Mouse (Mus musculus) G1E (cell line): ENCODE data around the gene Gipr. TPM values are rescaled to one million over a fixed set of nuclear protein-coding genes. Genes with fewer than 3 reads are reported as not detected.

Experiments used
- ATAC-seq: 2 replicates; pipeline ENCODE4 v1.8.0; 2016; ENCODE audit warnings: mild to moderate bottlenecking; ENCODE audit not compliant: insufficient number of reproducible peaks, poor library complexity, low FRiP score, severe bottlenecking; ENCODE audit errors: extremely low read depth
- DNase-seq: peaks from one replicate; pipeline ENCODE4 v3.0.0; 2012; ENCODE audit warnings: low spot score
- H3K27me3 ChIP-seq: 2 replicates; pipeline ENCODE4 v1.6.1; 2012; ENCODE audit warnings: mild to moderate bottlenecking, low read length, inconsistent platforms; ENCODE audit not compliant: insufficient read depth
- H3K36me3 ChIP-seq: replicated peaks from 2 replicates; pipeline ENCODE3; 2012; ENCODE audit warnings: mild to moderate bottlenecking, inconsistent platforms
- H3K4me1 ChIP-seq: 2 replicates; pipeline ENCODE4 v1.6.1; 2012; ENCODE audit warnings: low read depth, low read length, inconsistent platforms, mixed read lengths; ENCODE audit not compliant: insufficient read depth
- H3K4me3 ChIP-seq: 2 replicates; pipeline ENCODE4 v1.5.1; 2012; ENCODE audit warnings: low read depth, mild to moderate bottlenecking, inconsistent platforms, low read length, moderate library complexity, mixed read lengths
- H3K9me3 ChIP-seq: replicated peaks from 2 replicates; pipeline ENCODE4 v1.6.1; 2012; ENCODE audit warnings: inconsistent platforms
- CTCF ChIP-seq: IDR thresholded peaks from 2 replicates; pipeline ENCODE4 v1.5.1; 2012; ENCODE audit warnings: low read depth, low read length, inconsistent platforms, mixed read lengths
- GATA1 ChIP-seq: IDR thresholded peaks from 2 replicates; pipeline ENCODE4 v1.6.1; 2012; ENCODE audit warnings: borderline replicate concordance, low read length, inconsistent platforms, mixed read lengths
- GATA2 ChIP-seq: IDR thresholded peaks from 2 replicates; pipeline ENCODE4 v1.6.1; 2012; ENCODE audit warnings: low read depth, low read length, inconsistent platforms, borderline replicate concordance
- POLR2AphosphoS5 ChIP-seq: IDR thresholded peaks from 2 replicates; pipeline ENCODE4 v1.6.1; 2012; ENCODE audit warnings: low read depth, low read length, inconsistent platforms; ENCODE audit not compliant: insufficient replicate concordance
- TAL1 ChIP-seq: conservative IDR thresholded peaks from 2 replicates; pipeline ENCODE4 v1.6.1; 2012; ENCODE audit warnings: low read depth, low read length, inconsistent platforms, mixed read lengths
- polyA plus RNA-seq: library from polyadenylated mRNA; stranded (reverse); fragments of >175 nt; gene quantifications from 2 replicates; pipeline ENCODE4 v1.2.3, GENCODE M21; 2012
- total RNA-seq, 2 experiments: library from RNA; stranded (forward) in 1 of 2; stranded (reverse) in 1 of 2; fragments of 200-1000 nt in 1 of 2; fragments of >200 nt in 1 of 2; fragmentation: Nextera tagmentation in 1 of 2; gene quantifications; 2 replicates each; pipeline ENCODE4 v1.2.3; 2014 to 2017

Gene Gipr
- total and polyA plus RNA-seq, 3 experiments = 6.5 to 10.7 (median 7.1) TPM

GRCm38 (mm10) chr7:19164189-19164588 is 1.7 kb downstream of the Gipr start:
- Histone ChIP-seq H3K9me3 (no peaks in the 10 kb centered on the region), H3K27me3 (peaks cover 39% of the 10 kb centered on the region), H3K4me1 (peaks cover 55% of the 10 kb centered on the region), H3K4me3 (no peak overlapping the region; the same call in 1 of the 2 replicates), H3K36me3 (peaks cover 29% of the 10 kb centered on the region)
- ATAC-seq (0 out of 2 replicates have a peak, but pooled peaks have one; percentile 40), DNase-seq (no peak)
- TF ChIP-seq GATA2 (no peak), CTCF (no peak)

DNA sequence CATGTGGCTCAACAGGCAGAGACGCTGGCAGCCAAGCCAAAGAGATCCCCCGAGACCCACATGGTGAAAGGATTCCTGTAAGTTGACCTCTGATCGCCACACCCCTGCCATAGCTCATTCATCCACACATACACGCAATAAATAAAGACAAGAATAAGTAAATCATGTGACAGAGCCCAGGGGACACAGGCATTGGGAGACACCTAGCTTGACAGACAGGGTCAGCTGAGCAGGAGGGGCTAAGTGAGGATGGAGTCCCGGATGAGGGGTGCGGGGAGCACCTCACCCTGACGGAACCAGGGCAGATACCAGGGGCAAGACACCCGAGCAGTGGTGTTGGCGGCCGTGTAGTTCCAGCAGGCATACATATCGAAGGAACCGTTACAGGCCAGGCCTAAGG is 2.2 kb downstream of the Gipr start:
- Histone ChIP-seq H3K4me3 (no peak overlapping the region; the same call in 1 of the 2 replicates), H3K27me3 (peaks cover 38% of the 10 kb centered on the region), H3K4me1 (peaks cover 56% of the 10 kb centered on the region), H3K36me3 (peaks cover 32% of the 10 kb centered on the region), H3K9me3 (no peaks in the 10 kb centered on the region)
- DNase-seq (no peak), ATAC-seq (no peak)
- no peak for TF ChIP-seq CTCF
- TF ChIP-seq GATA2 = no peak
- no peak for TF ChIP-seq GATA1
- TF ChIP-seq POLR2AphosphoS5 = no peak

DNA sequence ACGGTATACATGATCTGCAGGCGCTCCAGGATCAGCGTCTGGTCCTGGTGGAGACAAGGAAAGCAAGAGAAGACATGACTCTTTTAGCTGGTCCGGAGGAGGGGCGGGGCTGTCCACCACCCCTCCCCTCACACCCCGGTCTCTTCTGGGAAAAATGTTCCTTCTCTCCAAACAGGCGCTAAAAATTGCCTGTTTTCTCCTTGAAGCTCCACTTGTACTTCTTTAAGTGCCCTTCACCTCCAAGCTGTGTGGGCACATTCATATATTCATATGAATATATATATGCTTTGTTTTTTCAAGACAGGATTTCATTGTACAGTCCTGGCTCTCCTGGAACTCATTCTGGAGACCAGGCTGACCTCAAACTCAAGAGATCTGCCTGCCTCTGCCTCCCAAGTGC is 3.0 kb downstream of the Gipr start:
- H3K36me3 ChIP-seq = peaks cover 38% of the 10 kb centered on the region
- no peak for ATAC-seq
- H3K4me1 ChIP-seq = peaks cover 51% of the 10 kb centered on the region
- H3K9me3 ChIP-seq = no peaks in the 10 kb centered on the region
- H3K4me3 ChIP-seq = no peak overlapping the region
- H3K27me3 ChIP-seq = peaks cover 30% of the 10 kb centered on the region
- DNase-seq = no peak
- no peak for TF ChIP-seq GATA1
- no peak for TF ChIP-seq GATA2
- TF ChIP-seq CTCF = no peak
- TF ChIP-seq POLR2AphosphoS5 = no peak
- TF ChIP-seq TAL1 = no peak

- no peak for DNase-seq
- peak overlapping the region; percentile 51; the same call in 1 of the 2 replicates for H3K4me3 ChIP-seq
- H3K4me1 ChIP-seq = peaks cover 51% of the 10 kb centered on the region
These were observed 5.8 kb downstream of the Gipr start for GRCm38 (mm10) chr7:19160115-19160514.

GRCm38 (mm10) chr7:19159411-19159810 is 6.5 kb downstream of the Gipr start:
- no peaks in the 10 kb centered on the region for H3K9me3 ChIP-seq
- peaks cover 73% of the 10 kb centered on the region for H3K36me3 ChIP-seq
- peaks cover 14% of the 10 kb centered on the region for H3K27me3 ChIP-seq
- no peak for ATAC-seq
- no peak overlapping the region for H3K4me3 ChIP-seq
- peaks cover 46% of the 10 kb centered on the region for H3K4me1 ChIP-seq
- no peak for TF ChIP-seq POLR2AphosphoS5
- TF ChIP-seq CTCF = no peak
- TF ChIP-seq GATA2 = no peak
- TF ChIP-seq TAL1 = no peak
- TF ChIP-seq GATA1 = no peak
- DNase-seq = no peak

More at GRCm38 (mm10) chr7:19160115-19160514, 5.8 kb downstream of the Gipr start:
- H3K9me3 ChIP-seq = no peaks in the 10 kb centered on the region
- peaks cover 20% of the 10 kb centered on the region for H3K27me3 ChIP-seq
- H3K36me3 ChIP-seq = peaks cover 66% of the 10 kb centered on the region
- ATAC-seq = no peak
- TF ChIP-seq CTCF (no peak), GATA1 (no peak), GATA2 (no peak), TAL1 (no peak), POLR2AphosphoS5 (no peak)

DNA sequence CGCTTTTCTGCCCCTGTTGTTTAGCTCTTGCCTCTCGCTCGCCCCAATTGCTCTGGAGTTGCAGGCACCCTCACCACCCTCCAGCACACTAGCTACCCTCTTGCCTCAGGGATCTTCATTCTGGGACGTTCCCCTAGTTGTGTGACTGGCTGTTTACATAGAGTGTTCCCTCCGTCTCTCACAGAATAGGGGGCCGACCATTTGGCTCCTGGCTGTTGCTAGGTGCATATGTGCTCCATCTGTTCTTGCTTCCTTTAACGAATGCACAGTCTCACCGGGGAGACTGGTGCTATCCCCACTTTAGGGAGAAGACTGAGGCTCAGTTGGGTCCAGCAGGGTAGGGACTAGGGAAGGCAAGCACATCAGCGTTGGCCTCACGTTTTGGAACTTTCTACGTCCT is 7.3 kb downstream of the Gipr start:
- DNase-seq (no peak), ATAC-seq (no peak)
- H3K4me1 ChIP-seq = peaks cover 38% of the 10 kb centered on the region
- no peak for TF ChIP-seq GATA2
- TF ChIP-seq CTCF = no peak
- no peak for TF ChIP-seq TAL1
- TF ChIP-seq GATA1 = no peak
- TF ChIP-seq POLR2AphosphoS5 = no peak
- no peak overlapping the region for H3K4me3 ChIP-seq
- H3K36me3 ChIP-seq = peaks cover 77% of the 10 kb centered on the region
- H3K27me3 ChIP-seq = peaks cover 7% of the 10 kb centered on the region
- H3K9me3 ChIP-seq = no peaks in the 10 kb centered on the region
